Mouse (Mus musculus): ENCODE results near the gene Diaph2. TPM values are rescaled to one million over a fixed set of nuclear protein-coding genes. Genes with fewer than 3 reads are reported as not detected.
A peak's percentile ranks its signal among the peaks of the same experiment; 100 is the strongest.
"Not testable (repeated sequence)": the region's sequence is repeated elsewhere in the genome, so short reads cannot be mapped to it uniquely, and the experiment has no call there.

Gene Diaph2
- total RNA-seq, 1 experiment from 2014 or later, result 10.0 TPM

GRCm38 (mm10) chrX:129776761-129777160, 27.2 kb downstream of the Diaph2 start:
- peak in 1 of 2 experiments; percentile 45; a peak in 1 of 4 replicates for ATAC-seq (replicated peaks in 1 of 2; ENCODE audit: insufficient read depth in 1 of 2, low FRiP score in 2 of 2, low TSS enrichment in 1 of 2, low read depth in 1 of 2, poor library complexity in 2 of 2, severe bottlenecking in 2 of 2)

GRCm38 (mm10) chrX:129777404-129777962, 27.9 kb downstream of the Diaph2 start:
- peak; percentile 47 to 56; a peak in 3 of 4 replicates for ATAC-seq (replicated peaks in 1 of 2; ENCODE audit: insufficient read depth in 1 of 2, low FRiP score in 2 of 2, low TSS enrichment in 1 of 2, low read depth in 1 of 2, poor library complexity in 2 of 2, severe bottlenecking in 2 of 2)

GRCm38 (mm10) chrX:129781844-129782243, 32.3 kb downstream of the Diaph2 start:
- peak; percentile 50 to 68; a peak in 3 of 4 replicates for ATAC-seq (replicated peaks in 1 of 2; ENCODE audit: insufficient read depth in 1 of 2, low FRiP score in 2 of 2, low TSS enrichment in 1 of 2, low read depth in 1 of 2, poor library complexity in 2 of 2, severe bottlenecking in 2 of 2)

GRCm38 (mm10) chrX:129784062-129784461, 34.5 kb downstream of the Diaph2 start:
- ATAC-seq (replicated peaks in 1 of 2; ENCODE audit: insufficient read depth in 1 of 2, low FRiP score in 2 of 2, low TSS enrichment in 1 of 2, low read depth in 1 of 2, poor library complexity in 2 of 2, severe bottlenecking in 2 of 2), result no peak

GRCm38 (mm10) chrX:129799920-129800319, 50.4 kb downstream of the Diaph2 start:
- not testable (repeated sequence) for ATAC-seq (replicated peaks in 1 of 2; ENCODE audit: insufficient read depth in 1 of 2, low FRiP score in 2 of 2, low TSS enrichment in 1 of 2, low read depth in 1 of 2, poor library complexity in 2 of 2, severe bottlenecking in 2 of 2)

- ATAC-seq (replicated peaks in 1 of 2; ENCODE audit: insufficient read depth in 1 of 2, low FRiP score in 2 of 2, low TSS enrichment in 1 of 2, low read depth in 1 of 2, poor library complexity in 2 of 2, severe bottlenecking in 2 of 2), result no peak
Measured at GRCm38 (mm10) chrX:129831903-129832302, 82.4 kb downstream of the Diaph2 start.

GRCm38 (mm10) chrX:129833887-129834286, 84.3 kb downstream of the Diaph2 start:
- no peak for ATAC-seq (replicated peaks in 1 of 2; ENCODE audit: insufficient read depth in 1 of 2, low FRiP score in 2 of 2, low TSS enrichment in 1 of 2, low read depth in 1 of 2, poor library complexity in 2 of 2, severe bottlenecking in 2 of 2)

GRCm38 (mm10) chrX:129884465-129884864, 134.9 kb downstream of the Diaph2 start:
- ATAC-seq (replicated peaks in 1 of 2; ENCODE audit: insufficient read depth in 1 of 2, low FRiP score in 2 of 2, low TSS enrichment in 1 of 2, low read depth in 1 of 2, poor library complexity in 2 of 2, severe bottlenecking in 2 of 2), result no peak; a peak in 1 of 4 replicates

GRCm38 (mm10) chrX:129925806-129926205, 176.3 kb downstream of the Diaph2 start:
- no peak for ATAC-seq (replicated peaks in 1 of 2; ENCODE audit: insufficient read depth in 1 of 2, low FRiP score in 2 of 2, low TSS enrichment in 1 of 2, low read depth in 1 of 2, poor library complexity in 2 of 2, severe bottlenecking in 2 of 2)

GRCm38 (mm10) chrX:129974816-129975215, 225.3 kb downstream of the Diaph2 start:
- ATAC-seq (replicated peaks in 1 of 2; ENCODE audit: insufficient read depth in 1 of 2, low FRiP score in 2 of 2, low TSS enrichment in 1 of 2, low read depth in 1 of 2, poor library complexity in 2 of 2, severe bottlenecking in 2 of 2), result 0 out of 4 replicates have a peak, but pooled peaks of 1 of the 2 experiments have one; percentile 53

- ATAC-seq (replicated peaks in 1 of 2; ENCODE audit: insufficient read depth in 1 of 2, low FRiP score in 2 of 2, low TSS enrichment in 1 of 2, low read depth in 1 of 2, poor library complexity in 2 of 2, severe bottlenecking in 2 of 2), result no peak
Measured at GRCm38 (mm10) chrX:130008210-130008609, 258.7 kb downstream of the Diaph2 start.

- no peak for ATAC-seq (replicated peaks in 1 of 2; ENCODE audit: insufficient read depth in 1 of 2, low FRiP score in 2 of 2, low TSS enrichment in 1 of 2, low read depth in 1 of 2, poor library complexity in 2 of 2, severe bottlenecking in 2 of 2)
Measured at GRCm38 (mm10) chrX:130019735-130020134, 270.2 kb downstream of the Diaph2 start.

- no peak for ATAC-seq (replicated peaks in 1 of 2; ENCODE audit: insufficient read depth in 1 of 2, low FRiP score in 2 of 2, low TSS enrichment in 1 of 2, low read depth in 1 of 2, poor library complexity in 2 of 2, severe bottlenecking in 2 of 2)
Measured at GRCm38 (mm10) chrX:130044525-130044924, 295.0 kb downstream of the Diaph2 start.

GRCm38 (mm10) chrX:130149216-130149615, 399.7 kb downstream of the Diaph2 start:
- no peak for ATAC-seq (replicated peaks in 1 of 2; ENCODE audit: insufficient read depth in 1 of 2, low FRiP score in 2 of 2, low TSS enrichment in 1 of 2, low read depth in 1 of 2, poor library complexity in 2 of 2, severe bottlenecking in 2 of 2)

- no peak for ATAC-seq (replicated peaks in 1 of 2; ENCODE audit: insufficient read depth in 1 of 2, low FRiP score in 2 of 2, low TSS enrichment in 1 of 2, low read depth in 1 of 2, poor library complexity in 2 of 2, severe bottlenecking in 2 of 2)
Measured at GRCm38 (mm10) chrX:130152164-130152563, 402.6 kb downstream of the Diaph2 start.

GRCm38 (mm10) chrX:130173126-130173525, 423.6 kb downstream of the Diaph2 start:
- no peak for ATAC-seq (replicated peaks in 1 of 2; ENCODE audit: insufficient read depth in 1 of 2, low FRiP score in 2 of 2, low TSS enrichment in 1 of 2, low read depth in 1 of 2, poor library complexity in 2 of 2, severe bottlenecking in 2 of 2)

- no peak for ATAC-seq (replicated peaks in 1 of 2; ENCODE audit: insufficient read depth in 1 of 2, low FRiP score in 2 of 2, low TSS enrichment in 1 of 2, low read depth in 1 of 2, poor library complexity in 2 of 2, severe bottlenecking in 2 of 2)
Measured at GRCm38 (mm10) chrX:130187891-130188290, 438.3 kb downstream of the Diaph2 start.

GRCm38 (mm10) chrX:130188449-130188848, 438.9 kb downstream of the Diaph2 start:
- no peak for ATAC-seq (replicated peaks in 1 of 2; ENCODE audit: insufficient read depth in 1 of 2, low FRiP score in 2 of 2, low TSS enrichment in 1 of 2, low read depth in 1 of 2, poor library complexity in 2 of 2, severe bottlenecking in 2 of 2)

- ATAC-seq (replicated peaks in 1 of 2; ENCODE audit: insufficient read depth in 1 of 2, low FRiP score in 2 of 2, low TSS enrichment in 1 of 2, low read depth in 1 of 2, poor library complexity in 2 of 2, severe bottlenecking in 2 of 2), result no peak
Measured at GRCm38 (mm10) chrX:130189250-130189649, 439.7 kb downstream of the Diaph2 start.
